22 mouse cellular contexts compared by ENCODE assay signal in genomic region chr1:63453332-63453887, GRCm38 (mm10). TPM values are rescaled to one million over a fixed set of nuclear protein-coding genes. Genes with fewer than 3 reads are reported as not detected.
DNase-seq lines count a peak whose midpoint lies in the region; ATAC-seq and TF ChIP-seq lines count a peak whose summit lies in the region.
"Had no signal": no experiment of that assay in that cellular context is flagged by ENCODE, and none has a peak within 500 bp of the region (broad histone marks: within the 10 kb centered on the region; RNA-seq: fewer than 3 reads in every experiment).

No protein-coding gene starts in this region.

- no peak overlapping the region for H3K9ac ChIP-seq in ES-E14 (ENCODE audit: insufficient read depth, low read depth, low read length, poor library complexity, severe bottlenecking)
- no peak overlapping the region for H3K9ac ChIP-seq in liver, embryonic 13.5 days
- H3K9ac ChIP-seq: embryonic facial prominence, embryonic 13.5 days; forebrain, embryonic 12.5 days; hindbrain, embryonic 12.5 days had no signal

- peaks cover 13 to 21% of the 10 kb centered on the region in 2 experiments for H3K4me1 ChIP-seq in ES-E14 (ENCODE audit: control insufficient read depth in 2 of 2, insufficient read depth in 2 of 2, low read length in 2 of 2, poor library complexity in 1 of 2)
- H3K4me1 ChIP-seq in liver, embryonic 13.5 days (replicated peaks), result no peaks in the 10 kb centered on the region
- no peaks in the 10 kb centered on the region for H3K4me1 ChIP-seq in lung, adult 2 months (ENCODE audit: control insufficient read depth, insufficient read depth, low read length)
- H3K4me1 ChIP-seq: embryonic facial prominence, embryonic 13.5 days had no signal

- ATAC-seq in liver, embryonic 13.5 days (ENCODE audit: low read depth), result peak; percentile 80
- ATAC-seq: activated CD4-positive, CD25-positive, alpha-beta regulatory T cell, adult 4 months; forebrain, embryonic 16.5 days; hindbrain, postnatal 0 days had no signal

- TF ChIP-seq POLR2A in lung, adult 2 months (IDR thresholded peaks at IDR 0.05; ENCODE audit: borderline replicate concordance, extremely low read depth, low read depth, low read length), result no peak

- 16% methylated on average over 5 of the region's 5 CpGs for WGBS in liver, embryonic 13.5 days (ENCODE audit: insufficient replicate concordance)
- WGBS in lung, adult 2 months, result 49% methylated on average over 5 of the region's 5 CpGs

- in situ Hi-C loops in ES-E14 (cut with MboI; ENCODE audit: low sequenced_read_pairs in 2 of 2, unreplicated experiment in 2 of 2), result no loop called here

- peaks cover 36% of the 10 kb centered on the region for H3K36me3 ChIP-seq in ES-E14 (ENCODE audit: control insufficient read depth, insufficient read depth, low read length, poor library complexity, severe bottlenecking)
- H3K36me3 ChIP-seq in liver, embryonic 13.5 days, result no peaks in the 10 kb centered on the region
- H3K36me3 ChIP-seq: embryonic facial prominence, embryonic 13.5 days; forebrain, embryonic 12.5 days; hindbrain, embryonic 12.5 days had no signal

- no peak overlapping the region for H3K4me3 ChIP-seq in ES-E14 (ENCODE audit: insufficient read depth in 1 of 2, low read depth in 1 of 2, low read length in 2 of 2, poor library complexity in 1 of 2, severe bottlenecking in 1 of 2)
- H3K4me3 ChIP-seq in liver, embryonic 13.5 days (replicated peaks), result no peak overlapping the region
- no peak overlapping the region for H3K4me3 ChIP-seq in lung, adult 2 months (replicated peaks; ENCODE audit: extremely low read depth, low read depth, low read length)
- H3K4me3 ChIP-seq: embryonic facial prominence, embryonic 13.5 days; forebrain, embryonic 12.5 days; heart, adult 2 months; hindbrain, embryonic 12.5 days had no signal

- H3K4me2 ChIP-seq in liver, embryonic 13.5 days, result no peak overlapping the region
- H3K4me2 ChIP-seq: embryonic facial prominence, embryonic 13.5 days; forebrain, embryonic 12.5 days; heart, embryonic 11.5 days; hindbrain, embryonic 12.5 days had no signal

- H3K27ac ChIP-seq in ES-E14 (ENCODE audit: insufficient read depth, low read depth, low read length, poor library complexity, severe bottlenecking), result peak overlapping the region; percentile 28; the same call in 1 of the 2 replicates
- no peak overlapping the region for H3K27ac ChIP-seq in liver, embryonic 13.5 days
- H3K27ac ChIP-seq: embryonic facial prominence, embryonic 13.5 days; forebrain, embryonic 12.5 days; heart, adult 2 months; hindbrain, embryonic 12.5 days; hindbrain, postnatal 0 days had no signal

- no peak for TF ChIP-seq CTCF in lung, adult 2 months (IDR thresholded peaks at IDR 0.05; ENCODE audit: insufficient read depth, low read length)

- no peaks in the 10 kb centered on the region for H3K9me3 ChIP-seq in ES-E14 (ENCODE audit: control insufficient read depth, insufficient read depth, low read depth, low read length)
- no peaks in the 10 kb centered on the region for H3K9me3 ChIP-seq in liver, embryonic 13.5 days (replicated peaks)
- H3K9me3 ChIP-seq: embryonic facial prominence, embryonic 13.5 days; forebrain, embryonic 12.5 days; hindbrain, embryonic 12.5 days had no signal

- intact Hi-C loops in left cerebral cortex, postnatal 25 days (cut with DNase I), result no loop called here

- H3K27me3 ChIP-seq in liver, embryonic 13.5 days, result peaks cover 4% of the 10 kb centered on the region
- H3K27me3 ChIP-seq: embryonic facial prominence, embryonic 13.5 days; forebrain, embryonic 12.5 days; hindbrain, embryonic 12.5 days had no signal

- DNase-seq in heart, adult 11 months, result peak; percentile 5
- no peak for DNase-seq in heart, postnatal 4 days
- DNase-seq in ES-E14 (ENCODE audit: low read depth, low spot score) (no peak), R1 (ENCODE audit: low read depth, low spot score) (peak; percentile 49)
- DNase-seq in liver, embryonic 13.5 days, result no peak
- no peak for DNase-seq in left cerebral cortex, postnatal 25 days (ENCODE audit: low spot score in 2 of 2)
- DNase-seq in lung, adult 2 months, result no peak
- DNase-seq in B cell, adult 2 months, result no peak
- DNase-seq: adrenal gland, postnatal 14 days; cerebellum, adult 11-12 months; cerebellum, adult 9-10 months; cerebellum, postnatal 25 days; gastrocnemius, postnatal 10 days; heart, adult 2 months; heart, postnatal 36 days had no signal

TF ChIP-seq in ES-E14, 5 proteins besides CTCF, POLR2A, EP300 and RAD21:
- TF ChIP-seq ZNF384 (IDR thresholded peaks at IDR 0.05; ENCODE audit: low read depth, low read length) (no peak), MAFK (IDR thresholded peaks at IDR 0.05; ENCODE audit: insufficient read depth, low read depth, low read length) (no peak), CHD2 (IDR thresholded peaks at IDR 0.05; ENCODE audit: low read depth, low read length) (no peak), HCFC1 (IDR thresholded peaks at IDR 0.05; ENCODE audit: borderline replicate concordance, insufficient read depth, low read length) (no peak), ZC3H11A (IDR thresholded peaks at IDR 0.05; ENCODE audit: borderline replicate concordance, low read depth, low read length) (no peak)

RNA-seq across cellular contexts. Expression of gene Adam23, which starts 7.7 kb away (rescaled TPM):
- 1 to 10 TPM; 1.1 to 2.5 TPM for total RNA-seq in heart, postnatal 4 days (2021)
- total RNA-seq in ES-E14 (2012; rRNA removed), result 119 and 315 TPM in 2 replicates
- 0.12 and 0.14 TPM in 2 replicates for polyA plus RNA-seq in liver, embryonic 13.5 days (2015; fragmentation: Nextera tagmentation; extraction: Ambion mirVana)
- total RNA-seq in left cerebral cortex, postnatal 25 days (2021), result 100 to 1,000 TPM; 132 to 176 TPM
- 2.6 and 2.9 TPM in 2 replicates for polyA plus RNA-seq in lung, adult 2 months (2012; rRNA removed)
- polyA plus RNA-seq: activated CD4-positive, CD25-positive, alpha-beta regulatory T cell, adult 4 months had no signal

Comparison
In these comparisons a context has a peak if more than half of its experiments do, and no peak if none do; other contexts are left out.
1. DNase-seq: peak in heart, adult 11 months (single experiment) and R1 (single experiment); none in heart, postnatal 4 days (single experiment), ES-E14 (single experiment), liver, embryonic 13.5 days (single experiment), left cerebral cortex, postnatal 25 days (0 of 2), lung, adult 2 months (single experiment) and B cell, adult 2 months (0 of 2).
2. RNA of gene Adam23, which starts 7.7 kb away (total RNA-seq): 132 to 176 TPM in left cerebral cortex, postnatal 25 days and 119 to 315 TPM in ES-E14; 1.1 to 2.5 TPM in heart, postnatal 4 days; every median in the first group is over 10 times any median in the second.